Mouse (Mus musculus): ENCODE measurements around the gene Napsa. TPM values are rescaled to one million over a fixed set of nuclear protein-coding genes. Genes with fewer than 3 reads are reported as not detected.

Napsa gene
- polyA plus RNA-seq (2016; fragmentation: Nextera tagmentation; extraction: Ambion mirVana) = 2.5 and 3.1 TPM in 2 replicates

DNA sequence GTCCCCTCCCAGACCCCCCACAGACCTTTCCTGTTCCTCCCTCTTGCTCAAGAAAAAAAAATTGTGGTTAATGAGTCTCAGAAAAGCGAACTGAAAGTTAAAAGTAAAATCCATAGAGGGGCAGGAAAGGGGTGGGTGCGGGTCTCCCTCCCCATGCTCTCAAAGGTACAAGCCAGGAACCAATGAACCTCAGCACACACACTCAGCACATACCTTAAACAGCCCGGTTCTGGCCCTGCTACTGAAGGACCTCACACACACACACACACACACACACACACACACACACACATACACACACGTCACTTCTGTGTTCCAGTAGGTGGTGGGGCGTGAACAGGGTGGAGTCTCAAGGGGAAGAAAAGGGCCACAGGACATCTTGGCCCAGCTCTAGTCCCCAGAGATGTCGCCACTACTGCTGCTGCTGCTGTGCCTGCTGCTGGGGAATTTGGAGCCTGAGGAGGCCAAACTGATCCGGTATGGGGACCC lies at the start of gene Napsa:
Napsa (plus strand) TSS at position 168 of the 489 bp plus-strand sequence.
- Histone ChIP-seq H3K4me3 (no peak within 1 kb of the TSS), H3K9me3 (replicated peaks) (no peaks in the 10 kb centered on the region), H3K36me3 (no peaks in the 10 kb centered on the region), H3K4me1 (no peaks in the 10 kb centered on the region), H3K27me3 (replicated peaks) (peaks cover 27% of the 10 kb centered on the region), H3K27ac (no peak within 1 kb of the TSS; the same call in 1 of the 2 replicates), H3K4me2 (no peak within 1 kb of the TSS), H3K9ac (no peak within 1 kb of the TSS)
- no peak for ATAC-seq
- WGBS (ENCODE audit: insufficient replicate concordance) = 31% methylated on average over 7 of the region's 7 CpGs

DNA sequence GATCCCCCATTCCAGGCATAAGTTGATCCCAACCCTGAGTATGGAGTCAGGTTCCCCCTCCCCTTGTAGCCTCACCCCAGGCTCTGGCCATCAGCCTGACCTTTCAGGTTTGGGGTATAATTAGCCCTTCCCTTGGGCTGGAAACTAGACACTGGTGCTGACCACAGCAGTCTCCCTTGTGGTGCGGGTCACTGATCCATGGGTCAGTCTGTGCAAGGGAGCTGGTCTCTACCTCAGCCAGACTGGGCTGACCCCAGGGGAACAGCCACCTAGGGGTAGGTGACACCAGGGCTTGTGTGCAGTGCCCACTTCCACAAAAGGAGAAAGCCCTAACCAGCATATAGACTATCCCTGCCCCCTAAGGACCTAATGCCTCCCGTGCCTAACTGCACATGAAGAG lies 49.1 kb upstream of the Napsa start:
- no peaks in the 10 kb centered on the region for H3K9me3 ChIP-seq (replicated peaks)
- 47% methylated on average over 2 of the region's 2 CpGs for WGBS (ENCODE audit: insufficient replicate concordance)
- no peaks in the 10 kb centered on the region for H3K36me3 ChIP-seq
- peaks cover 79% of the 10 kb centered on the region for H3K27me3 ChIP-seq (replicated peaks)
- no peak for ATAC-seq
- no peak overlapping the region for H3K4me3 ChIP-seq
- peaks cover 10% of the 10 kb centered on the region for H3K4me1 ChIP-seq
- no peak overlapping the region for H3K9ac ChIP-seq
- H3K4me2 ChIP-seq = no peak overlapping the region
- H3K27ac ChIP-seq = no peak overlapping the region

DNA sequence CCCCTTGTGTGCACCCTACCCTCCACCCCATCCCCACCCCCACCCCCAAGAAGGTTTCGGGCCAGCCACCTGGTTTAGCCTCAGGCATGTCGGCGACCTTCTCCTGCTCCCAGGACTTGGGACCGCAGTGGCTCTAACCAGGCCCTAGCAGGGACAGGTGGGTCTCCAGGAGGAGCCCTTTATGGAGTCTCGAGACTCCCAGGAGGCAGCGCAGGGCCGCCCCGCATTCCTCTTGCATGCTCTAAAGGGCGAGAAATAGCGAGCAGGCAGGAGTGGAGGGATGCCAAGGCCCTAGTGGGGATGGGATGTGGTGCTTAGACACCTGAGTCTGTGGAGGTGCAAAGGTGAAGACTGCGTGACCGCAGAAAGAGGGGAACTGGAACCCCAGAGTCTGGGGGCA lies 47.7 kb upstream of the Napsa start, which contains the start of gene Mybpc2:
Mybpc2 (minus strand) TSS at position 155 of the 400 bp plus-strand sequence.
- ATAC-seq = no peak
- no peak within 1 kb of the TSS for H3K9ac ChIP-seq
- no peak within 1 kb of the TSS for H3K4me3 ChIP-seq
- no peaks in the 10 kb centered on the region for H3K36me3 ChIP-seq
- no peaks in the 10 kb centered on the region for H3K9me3 ChIP-seq (replicated peaks)
- 24% methylated on average over 12 of the region's 12 CpGs for WGBS (ENCODE audit: insufficient replicate concordance)
- no peak within 1 kb of the TSS for H3K27ac ChIP-seq
- peaks cover 13% of the 10 kb centered on the region for H3K4me1 ChIP-seq
- no peak within 1 kb of the TSS for H3K4me2 ChIP-seq
- H3K27me3 ChIP-seq (replicated peaks) = peaks cover 89% of the 10 kb centered on the region

DNA sequence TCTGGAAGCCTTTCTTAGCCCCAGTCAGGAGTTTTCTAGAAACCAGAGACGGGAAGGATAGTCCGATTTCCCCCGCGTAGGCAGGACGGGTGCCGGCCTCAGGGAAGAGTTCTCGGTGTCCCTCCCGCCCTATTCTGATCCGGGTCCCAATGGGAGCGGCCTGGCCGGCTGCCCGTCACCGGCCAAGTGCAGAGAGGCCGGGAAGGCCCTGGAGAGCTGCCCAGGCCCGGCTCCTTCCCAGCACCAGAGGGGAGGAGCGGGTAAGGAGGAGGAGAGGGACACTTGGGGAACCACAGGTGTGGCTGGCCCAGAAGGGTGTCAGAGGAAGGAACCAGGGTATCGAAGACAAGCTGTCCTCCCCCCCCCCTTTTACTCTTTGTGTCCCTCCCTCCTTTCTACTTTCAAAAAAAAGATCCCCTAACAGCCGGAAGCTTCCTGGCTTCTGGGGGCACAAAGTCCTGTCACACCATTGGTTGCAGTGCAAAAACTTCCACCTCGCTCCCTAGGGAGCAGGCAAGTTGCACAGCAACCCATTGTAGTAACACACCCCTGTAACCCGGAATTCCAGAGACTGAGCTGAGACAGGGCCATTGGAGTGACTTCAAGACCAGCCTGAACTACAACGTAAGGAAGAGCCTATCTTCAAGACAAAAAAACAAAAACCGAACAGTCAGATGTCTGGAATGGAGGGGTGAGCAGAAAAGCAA lies 46.9 kb upstream of the Napsa start:
- no peak overlapping the region for H3K4me2 ChIP-seq
- no peak overlapping the region for H3K4me3 ChIP-seq
- H3K27me3 ChIP-seq (replicated peaks) = peaks cover 86% of the 10 kb centered on the region
- H3K27ac ChIP-seq = no peak overlapping the region
- H3K4me1 ChIP-seq = peaks cover 13% of the 10 kb centered on the region
- 21% methylated on average over 22 of the region's 22 CpGs for WGBS (ENCODE audit: insufficient replicate concordance)
- H3K9ac ChIP-seq = no peak overlapping the region
- H3K36me3 ChIP-seq = no peaks in the 10 kb centered on the region
- no peak for ATAC-seq
- H3K9me3 ChIP-seq (replicated peaks) = no peaks in the 10 kb centered on the region

DNA sequence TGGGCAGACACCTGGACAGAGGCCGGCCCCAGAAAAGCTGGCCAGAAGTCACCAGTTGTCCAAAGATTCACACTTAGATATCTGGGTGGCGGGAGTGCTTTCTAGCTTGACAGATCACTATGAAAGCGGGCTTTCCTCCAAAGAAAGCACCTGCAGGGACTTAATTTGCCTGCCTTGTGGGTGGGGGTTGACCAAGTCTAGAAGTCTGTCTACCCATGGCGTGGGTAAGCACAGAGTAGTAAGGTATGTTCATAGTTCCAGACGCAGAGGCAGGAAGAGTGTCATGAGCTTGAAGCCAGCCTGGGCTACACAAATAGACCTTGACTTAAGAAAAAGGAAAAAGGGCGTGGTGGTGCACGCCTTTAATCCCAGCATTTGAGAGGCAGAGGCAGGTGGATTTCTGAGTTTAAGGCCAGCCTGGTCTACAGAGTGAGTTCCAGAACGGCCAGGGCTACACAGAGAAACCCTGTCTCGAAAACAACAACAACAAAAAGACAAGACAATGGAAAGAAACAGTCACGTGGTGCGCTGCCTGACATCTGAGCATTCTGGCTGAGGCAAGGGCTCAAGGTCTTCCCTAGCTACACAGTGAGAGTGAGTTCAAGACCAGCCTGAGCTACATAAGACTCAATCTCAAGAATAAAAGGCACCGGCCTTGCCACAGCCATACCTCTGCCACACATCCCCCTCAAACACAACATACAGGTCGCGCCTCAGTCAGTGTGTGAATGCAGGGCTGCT lies 45.6 kb upstream of the Napsa start:
- peaks cover 75% of the 10 kb centered on the region for H3K27me3 ChIP-seq (replicated peaks)
- no peak overlapping the region for H3K4me2 ChIP-seq
- H3K9me3 ChIP-seq (replicated peaks) = no peaks in the 10 kb centered on the region
- no peak overlapping the region for H3K27ac ChIP-seq
- 73% methylated on average over 14 of the region's 14 CpGs for WGBS (ENCODE audit: insufficient replicate concordance)
- no peak for ATAC-seq
- H3K4me1 ChIP-seq = peaks cover 12% of the 10 kb centered on the region
- no peaks in the 10 kb centered on the region for H3K36me3 ChIP-seq
- no peak overlapping the region for H3K9ac ChIP-seq
- no peak overlapping the region for H3K4me3 ChIP-seq

DNA sequence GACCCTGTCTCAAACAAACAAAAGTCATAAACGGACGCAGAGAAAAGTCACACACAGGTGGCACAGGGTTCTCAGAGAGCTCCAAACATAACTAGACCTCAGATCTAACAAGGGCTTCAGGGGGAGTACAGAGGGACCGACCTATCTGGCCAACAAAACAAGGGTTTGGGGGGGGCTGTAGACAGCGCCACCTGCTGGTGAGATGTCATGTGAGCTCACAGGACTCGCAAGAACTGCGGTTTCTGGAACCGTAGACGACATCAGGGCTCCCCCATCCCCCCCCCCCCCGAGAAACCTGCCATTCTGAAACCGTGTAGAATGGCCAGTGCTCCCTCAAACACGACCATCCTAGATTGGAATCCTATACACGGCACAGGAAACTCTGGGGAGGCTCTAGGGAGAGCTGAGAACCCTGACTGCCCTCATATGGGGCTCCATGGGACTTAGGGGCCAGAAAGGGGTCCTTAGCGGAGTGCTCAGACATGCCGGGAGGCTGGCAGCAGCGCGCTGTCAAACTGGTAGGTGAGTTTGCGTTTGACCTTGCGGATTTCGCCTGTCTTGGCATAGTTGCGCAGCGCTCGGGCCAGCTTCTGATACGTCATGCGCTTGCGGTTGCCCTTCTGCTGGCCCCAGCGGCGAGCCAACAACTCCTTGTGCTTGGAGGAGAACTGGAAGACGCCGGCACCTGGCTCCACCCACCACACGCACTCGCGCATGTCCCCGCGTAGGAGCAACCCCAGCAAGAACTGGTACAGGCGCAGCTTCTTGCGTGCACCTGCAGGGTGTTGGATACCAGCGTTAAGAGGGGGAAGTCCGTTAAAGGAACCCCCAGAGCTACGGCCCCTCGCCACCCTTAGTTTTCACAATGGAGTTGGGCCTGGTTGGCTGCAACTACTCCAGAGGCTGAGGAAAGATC lies 44.4 kb upstream of the Napsa start:
- Histone ChIP-seq H3K4me1 (peaks cover 20% of the 10 kb centered on the region), H3K9ac (peak overlapping the region; percentile 58), H3K27me3 (replicated peaks) (peaks cover 63% of the 10 kb centered on the region), H3K4me3 (peak overlapping the region; percentile 56), H3K9me3 (replicated peaks) (no peaks in the 10 kb centered on the region), H3K27ac (no peak overlapping the region), H3K4me2 (peak overlapping the region; percentile 86), H3K36me3 (peaks cover 9% of the 10 kb centered on the region)
- 5% methylated on average over 40 of the region's 40 CpGs for WGBS (ENCODE audit: insufficient replicate concordance)
- ATAC-seq = peak; percentile 63; the same call in 1 of the 2 replicates

DNA sequence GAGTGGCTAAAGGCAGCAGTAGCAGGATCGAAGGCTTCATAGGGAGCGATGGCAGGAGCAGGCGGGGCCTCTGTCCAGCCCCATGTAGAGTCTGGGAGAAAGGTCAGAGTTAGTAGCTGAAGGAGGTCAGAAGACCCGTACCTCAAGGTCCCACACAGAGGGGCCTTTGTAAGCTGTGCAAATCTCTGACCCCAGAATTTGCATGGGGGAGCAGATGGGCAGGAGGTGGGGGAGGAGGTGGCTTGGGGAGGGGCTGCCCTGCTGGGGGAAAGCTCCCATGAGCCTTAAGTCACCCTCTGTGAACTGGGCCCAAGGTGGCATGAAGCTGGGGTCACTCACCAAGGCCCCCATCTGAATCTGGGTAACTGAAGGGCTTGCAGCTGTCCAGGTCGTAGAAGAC lies 42.7 kb upstream of the Napsa start:
- WGBS (ENCODE audit: insufficient replicate concordance) = 64% methylated on average over 5 of the region's 5 CpGs
- Histone ChIP-seq H3K4me3 (no peak overlapping the region), H3K4me1 (peaks cover 26% of the 10 kb centered on the region), H3K9ac (no peak overlapping the region), H3K36me3 (peaks cover 26% of the 10 kb centered on the region), H3K4me2 (no peak overlapping the region), H3K27me3 (replicated peaks) (peaks cover 45% of the 10 kb centered on the region), H3K27ac (no peak overlapping the region), H3K9me3 (replicated peaks) (no peaks in the 10 kb centered on the region)
- no peak for ATAC-seq

DNA sequence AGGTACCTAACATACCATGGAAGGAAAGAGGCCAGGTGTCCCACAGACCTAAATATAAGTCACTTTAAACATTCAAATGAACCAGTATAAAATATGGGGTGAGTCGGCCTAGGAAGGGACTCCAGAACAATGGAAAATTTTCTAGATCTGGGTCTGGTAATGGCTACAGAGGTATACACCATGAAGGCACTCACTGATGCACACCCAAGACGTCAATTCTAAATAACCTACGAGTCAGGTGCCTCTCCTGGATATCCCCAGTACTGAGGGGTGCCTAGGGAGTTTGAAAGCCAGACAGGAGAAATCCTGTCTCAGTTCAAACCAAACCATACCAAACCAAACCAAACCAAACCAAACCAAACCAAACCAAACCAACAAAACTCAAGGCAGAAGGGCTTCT lies 41.7 kb upstream of the Napsa start:
- Histone ChIP-seq H3K9me3 (replicated peaks) (no peaks in the 10 kb centered on the region), H3K4me2 (no peak overlapping the region), H3K4me3 (no peak overlapping the region), H3K27me3 (replicated peaks) (peaks cover 35% of the 10 kb centered on the region), H3K4me1 (peaks cover 26% of the 10 kb centered on the region), H3K27ac (no peak overlapping the region), H3K36me3 (peaks cover 36% of the 10 kb centered on the region), H3K9ac (no peak overlapping the region)
- ATAC-seq = no peak
- 66% methylated on average over 3 of the region's 3 CpGs for WGBS (ENCODE audit: insufficient replicate concordance)

DNA sequence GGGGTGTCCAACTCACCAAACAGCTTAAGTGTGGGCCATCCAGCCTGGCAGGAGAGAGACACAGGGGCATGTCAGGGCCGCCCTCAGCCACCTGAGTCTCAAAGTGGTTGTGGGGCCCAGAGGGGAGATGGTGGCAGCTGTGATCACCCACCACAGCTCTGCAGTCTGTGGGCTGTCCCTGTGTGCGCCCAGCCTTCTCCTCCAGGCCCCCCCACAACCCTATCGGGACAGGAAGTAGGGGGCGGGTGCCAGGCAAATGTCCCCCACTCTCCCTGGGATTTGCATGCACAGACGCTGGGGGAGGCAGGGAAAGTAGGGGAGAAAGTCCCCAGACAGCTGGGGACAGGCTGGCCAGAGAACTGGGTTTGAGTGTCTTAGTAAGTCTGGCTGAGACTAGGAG lies 41.0 kb upstream of the Napsa start:
- Histone ChIP-seq H3K36me3 (peaks cover 43% of the 10 kb centered on the region), H3K27ac (no peak overlapping the region; the same call in 1 of the 2 replicates), H3K27me3 (replicated peaks) (peaks cover 28% of the 10 kb centered on the region), H3K9ac (no peak overlapping the region), H3K4me3 (no peak overlapping the region), H3K4me2 (no peak overlapping the region), H3K9me3 (replicated peaks) (no peaks in the 10 kb centered on the region), H3K4me1 (peaks cover 26% of the 10 kb centered on the region)
- no peak for ATAC-seq
- WGBS (ENCODE audit: insufficient replicate concordance) = 30% methylated on average over 5 of the region's 5 CpGs

DNA sequence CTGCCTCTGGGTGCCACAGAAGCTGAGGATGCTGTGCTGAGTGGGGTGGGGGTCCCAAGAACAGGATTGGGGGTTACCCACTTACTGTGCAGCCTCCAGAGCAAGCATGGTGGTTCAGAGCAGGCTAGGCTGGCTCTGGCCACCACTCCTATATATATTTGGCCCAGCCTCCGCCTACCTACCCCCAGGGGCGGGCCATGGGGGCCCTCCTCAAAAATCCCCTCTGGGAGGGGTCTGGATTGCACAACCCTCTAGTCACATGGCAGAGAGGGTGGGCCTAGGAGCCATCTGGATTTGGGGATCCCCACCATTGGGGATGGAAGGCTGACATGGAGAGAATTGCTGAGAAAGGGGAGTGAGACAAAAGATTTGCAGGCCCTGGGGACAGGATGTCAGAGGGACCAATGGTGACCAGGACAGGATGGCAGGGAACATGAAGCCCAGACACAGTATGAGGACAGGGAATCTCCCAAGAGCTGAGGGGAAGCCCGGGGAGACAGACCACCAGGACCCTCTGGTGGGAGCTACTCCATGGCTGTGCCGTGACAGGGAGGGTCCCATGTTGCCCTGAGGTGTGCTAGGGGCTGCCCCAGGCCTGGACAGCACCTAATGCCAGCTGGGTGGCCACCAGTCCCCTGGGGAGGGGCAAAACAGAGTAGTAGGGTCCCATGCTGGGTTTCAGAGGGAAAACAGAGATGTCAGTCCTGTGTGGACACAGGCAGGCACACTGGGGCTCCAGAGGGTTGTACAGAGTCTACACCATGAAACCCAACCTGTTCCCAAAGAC lies 40.0 kb upstream of the Napsa start, which contains the start of gene Spib:
Spib (minus strand) TSS at position 126 of the 787 bp plus-strand sequence.
- Histone ChIP-seq H3K9ac (no peak within 1 kb of the TSS), H3K27me3 (replicated peaks) (peaks cover 19% of the 10 kb centered on the region), H3K36me3 (peaks cover 53% of the 10 kb centered on the region), H3K4me1 (peaks cover 26% of the 10 kb centered on the region), H3K4me3 (no peak within 1 kb of the TSS), H3K27ac (no peak within 1 kb of the TSS; the same call in 1 of the 2 replicates), H3K4me2 (no peak within 1 kb of the TSS), H3K9me3 (replicated peaks) (no peaks in the 10 kb centered on the region)
- no peak for ATAC-seq
- 72% methylated on average over 4 of the region's 4 CpGs for WGBS (ENCODE audit: insufficient replicate concordance)
